Mouse (Mus musculus): ENCODE results near the gene Dnajc4.

DNA sequence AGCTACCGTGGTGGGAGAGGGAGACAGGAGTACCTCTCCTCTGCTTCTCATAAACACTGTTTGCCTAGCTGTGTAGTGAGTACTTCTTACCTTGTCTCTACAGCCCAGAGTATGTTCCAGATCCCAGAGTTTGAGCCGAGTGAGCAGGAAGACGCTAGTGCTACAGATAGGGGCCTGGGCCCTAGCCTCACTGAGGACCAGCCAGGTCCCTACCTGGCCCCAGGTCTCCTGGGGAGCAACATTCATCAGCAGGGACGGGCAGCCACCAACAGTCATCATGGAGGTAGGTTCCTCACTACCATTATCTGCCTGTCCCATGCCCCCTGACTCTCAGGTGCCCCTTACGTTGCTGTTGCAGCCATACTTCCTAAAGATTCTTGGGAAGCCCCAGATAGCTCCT is 49.6 kb downstream of the Dnajc4 start:
- no peak for TF ChIP-seq POLR2AphosphoS5 (IDR thresholded peaks at IDR 0.05; ENCODE audit: insufficient replicate concordance, low read depth, low read length)
- TF ChIP-seq CTCF (IDR thresholded peaks at IDR 0.05; ENCODE audit: low read depth, low read length): no peak
- no peak for TF ChIP-seq GATA1 (IDR thresholded peaks at IDR 0.05; ENCODE audit: borderline replicate concordance, low read length)
- no peak for TF ChIP-seq TAL1 (conservative IDR thresholded peaks at IDR 0.05; ENCODE audit: low read depth, low read length)
